Mouse (Mus musculus): ENCODE data around the gene Arhgap4.

DNA sequence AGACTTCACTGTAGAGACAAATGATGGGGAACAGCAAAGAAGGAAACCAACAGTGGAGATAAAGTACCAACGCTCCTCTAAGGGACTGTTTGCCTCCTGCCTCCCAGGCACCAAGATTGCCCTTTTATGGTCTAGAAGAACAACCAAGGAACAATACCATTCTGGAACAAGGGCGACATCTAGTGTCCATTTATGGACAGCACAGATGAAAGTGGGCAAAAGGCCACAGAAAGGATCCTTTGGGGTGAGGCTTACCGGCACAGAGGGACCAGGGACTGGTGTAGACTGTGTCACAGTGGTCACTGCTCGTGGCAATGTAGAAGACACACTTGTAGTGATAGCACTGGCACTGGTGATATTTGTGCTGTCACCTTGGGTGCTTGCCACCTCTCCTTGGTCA lies 27.0 kb upstream of the Arhgap4 start:
- TF ChIP-seq MAX (IDR thresholded peaks at IDR 0.05; ENCODE audit: low read depth) (no peak), POLR2AphosphoS2 (IDR thresholded peaks at IDR 0.05; ENCODE audit: insufficient read length, low read depth) (no peak), POLR2A (IDR thresholded peaks at IDR 0.05; ENCODE audit: insufficient read length, low read depth) (no peak), TCF12 (IDR thresholded peaks at IDR 0.05; ENCODE audit: insufficient read depth, poor library complexity, severe bottlenecking) (no peak), CEBPB (IDR thresholded peaks at IDR 0.05; ENCODE audit: insufficient read depth, poor library complexity, severe bottlenecking) (no peak), TCF3 (IDR thresholded peaks at IDR 0.05; ENCODE audit: insufficient read length, low read depth) (no peak), SRF (IDR thresholded peaks at IDR 0.05; ENCODE audit: control insufficient read depth, insufficient read length, low read depth) (peak; percentile 84), E2F4 (IDR thresholded peaks at IDR 0.05; ENCODE audit: insufficient read depth) (no peak), REST (IDR thresholded peaks at IDR 0.05; ENCODE audit: insufficient read depth, insufficient read length) (no peak)
